Mouse (Mus musculus): ENCODE data around the gene Itpr3. TPM values are rescaled to one million over a fixed set of nuclear protein-coding genes. Genes with fewer than 3 reads are reported as not detected.

Gene Itpr3
- polyA plus RNA-seq, 1 experiment from 2014 or later = 4.3 TPM

DNA sequence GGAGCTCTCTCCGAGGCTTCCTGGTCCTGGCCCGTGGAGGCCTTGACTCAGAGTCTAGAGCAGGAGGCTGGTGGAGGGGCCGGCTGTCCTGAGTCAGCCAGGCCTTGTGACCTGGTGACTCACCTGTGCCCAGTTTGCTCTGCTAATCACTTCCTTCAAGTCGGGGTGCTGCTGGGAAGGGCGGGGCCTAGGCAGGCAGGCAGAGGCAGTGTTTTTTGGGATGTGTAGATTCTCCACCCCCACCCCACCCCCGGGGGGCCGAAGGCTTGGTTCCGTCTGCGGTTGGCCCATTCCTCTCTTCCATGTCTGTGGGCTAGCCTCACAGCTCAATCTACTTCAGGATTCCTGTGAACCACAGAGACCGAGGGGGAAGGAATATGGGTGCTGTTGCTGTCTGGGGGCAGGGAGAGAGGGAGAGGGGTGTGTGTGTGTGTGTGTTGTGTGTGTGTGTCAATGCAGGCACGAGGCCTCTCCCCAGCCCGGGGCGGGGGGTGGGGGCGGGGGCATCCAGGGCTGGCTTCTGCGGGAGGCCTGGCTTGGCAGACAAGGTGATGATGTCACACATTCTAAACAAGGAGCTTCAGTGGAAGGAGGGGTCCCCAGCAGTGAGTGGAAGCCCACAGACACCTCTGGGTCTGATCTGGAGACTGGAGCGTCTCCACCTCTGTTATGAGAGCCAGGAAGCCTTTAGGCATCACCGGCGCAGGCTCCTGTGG, 18.6 kb upstream of the Itpr3 start:
- ATAC-seq (ENCODE audit: insufficient number of reproducible peaks, insufficient read depth, low FRiP score, low TSS enrichment, low read depth) = no peak
- no peak overlapping the region for H3K4me3 ChIP-seq (replicated peaks)
- H3K4me1 ChIP-seq (replicated peaks) = peaks cover 59% of the 10 kb centered on the region
- H3K27me3 ChIP-seq = no peaks in the 10 kb centered on the region; the same call in 1 of the 2 replicates
- H3K36me3 ChIP-seq = no peaks in the 10 kb centered on the region
- H3K4me2 ChIP-seq = no peak overlapping the region; the same call in 1 of the 2 replicates
- H3K27ac ChIP-seq = peak overlapping the region; percentile 67
- no peaks in the 10 kb centered on the region for H3K9me3 ChIP-seq
- WGBS = 31% methylated on average over 17 of the region's 18 CpGs
- H3K9ac ChIP-seq (replicated peaks) = peak overlapping the region; percentile 2; the same call in 1 of the 2 replicates

DNA sequence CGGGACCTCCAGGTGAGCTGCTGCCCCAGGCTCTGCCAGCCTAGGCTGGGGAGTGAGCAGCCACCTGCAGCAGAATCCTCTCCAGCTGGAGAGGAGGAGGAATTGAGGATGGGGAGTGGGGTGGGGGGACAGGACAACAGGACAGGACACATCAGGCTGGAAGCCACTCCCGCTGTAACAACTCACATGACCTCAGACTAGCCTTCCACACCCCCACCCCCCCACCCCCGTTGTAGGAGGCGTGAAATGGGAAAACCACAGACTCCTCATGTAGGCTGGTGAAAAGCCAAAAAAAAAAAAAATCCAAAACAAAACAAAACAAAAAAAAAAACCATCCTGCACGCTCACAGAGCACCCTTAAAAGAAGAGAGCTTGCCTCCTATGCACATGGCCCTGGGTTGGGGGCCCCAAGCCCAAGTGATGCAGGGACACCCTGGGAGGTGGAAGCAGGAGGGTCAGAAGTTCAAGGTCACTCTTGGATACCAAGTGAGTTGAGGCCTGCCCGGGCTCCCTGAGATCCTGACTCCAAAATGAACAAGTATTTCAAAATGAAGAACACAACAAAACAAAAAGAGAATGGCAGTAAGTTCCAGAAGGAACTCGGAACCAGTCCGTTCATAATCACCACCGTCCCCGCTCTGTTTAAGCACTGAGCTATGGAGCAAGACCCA, 17.5 kb upstream of the Itpr3 start:
- peak overlapping the region; percentile 47 for H3K4me2 ChIP-seq
- WGBS = 58% methylated on average over 10 of the region's 10 CpGs

DNA sequence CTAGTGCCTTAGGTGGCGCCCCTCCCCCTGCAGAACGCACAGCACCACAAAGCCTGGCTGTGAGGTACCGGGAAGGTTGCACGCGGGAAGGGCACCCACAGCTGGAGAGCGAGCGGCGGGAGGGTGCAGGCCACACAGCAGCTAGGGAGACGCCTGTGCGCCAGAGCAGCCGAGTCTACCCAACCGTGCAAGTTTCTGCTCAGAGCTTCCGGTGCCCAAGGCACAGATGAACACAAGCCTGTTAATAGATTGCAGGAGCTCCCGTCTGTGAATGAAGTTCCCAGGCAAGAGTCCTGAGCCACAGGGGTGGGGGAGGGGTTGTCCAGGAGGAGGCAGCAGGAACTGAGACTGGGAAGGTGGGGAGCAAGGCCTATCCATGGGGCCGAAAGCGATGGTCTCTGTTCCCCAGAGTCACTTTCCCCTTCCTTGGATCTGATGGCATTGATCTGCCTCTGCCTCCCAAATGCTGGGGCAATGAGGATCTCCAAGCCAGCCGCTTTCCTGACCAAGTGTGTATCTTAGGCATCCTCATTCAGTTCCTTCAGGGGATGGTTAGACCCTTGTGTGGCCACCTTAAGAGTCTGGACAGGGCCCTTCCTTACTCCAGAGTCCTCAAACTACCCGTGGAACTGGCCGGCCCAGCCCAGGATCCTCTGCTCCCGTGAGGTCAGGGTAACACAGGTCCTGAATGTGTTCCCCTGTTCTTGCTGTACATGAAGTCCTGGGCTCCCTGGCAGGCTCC, 16.6 kb upstream of the Itpr3 start:
- H3K27me3 ChIP-seq = no peaks in the 10 kb centered on the region; the same call in 1 of the 2 replicates

More for the DNA sequence above, 17.5 kb upstream of the Itpr3 start:
- Histone ChIP-seq H3K4me1 (replicated peaks) (peaks cover 61% of the 10 kb centered on the region), H3K9ac (replicated peaks) (peak overlapping the region; percentile 47; the same call in 1 of the 2 replicates), H3K9me3 (no peaks in the 10 kb centered on the region), H3K27me3 (no peaks in the 10 kb centered on the region; the same call in 1 of the 2 replicates), H3K4me3 (replicated peaks) (0 out of 2 replicates have a peak overlapping the region, but pooled peaks have one; percentile 11), H3K27ac (peak overlapping the region; percentile 90), H3K36me3 (no peaks in the 10 kb centered on the region)
- no peak for ATAC-seq (ENCODE audit: insufficient number of reproducible peaks, insufficient read depth, low FRiP score, low TSS enrichment, low read depth)

GRCm38 (mm10) chr17:27041046-27041786, 15.9 kb upstream of the Itpr3 start:
- no peak overlapping the region for H3K4me3 ChIP-seq (replicated peaks)
- no peaks in the 10 kb centered on the region for H3K27me3 ChIP-seq
- no peaks in the 10 kb centered on the region for H3K36me3 ChIP-seq
- no peak for ATAC-seq (ENCODE audit: insufficient number of reproducible peaks, insufficient read depth, low FRiP score, low TSS enrichment, low read depth)
- H3K27ac ChIP-seq = peak overlapping the region; percentile 90
- no peak overlapping the region for H3K9ac ChIP-seq (replicated peaks)
- no peaks in the 10 kb centered on the region for H3K9me3 ChIP-seq
- 41% methylated on average over 11 of the region's 13 CpGs for WGBS
- H3K4me2 ChIP-seq = no peak overlapping the region
- H3K4me1 ChIP-seq (replicated peaks) = peaks cover 50% of the 10 kb centered on the region

More for the DNA sequence above, 16.6 kb upstream of the Itpr3 start:
- peak overlapping the region; percentile 47; the same call in 1 of the 2 replicates for H3K9ac ChIP-seq (replicated peaks)
- no peaks in the 10 kb centered on the region for H3K9me3 ChIP-seq
- peaks cover 56% of the 10 kb centered on the region for H3K4me1 ChIP-seq (replicated peaks)
- peak overlapping the region; percentile 90 for H3K27ac ChIP-seq
- WGBS = 7% methylated on average over 20 of the region's 20 CpGs
- H3K36me3 ChIP-seq = no peaks in the 10 kb centered on the region
- H3K4me3 ChIP-seq (replicated peaks) = 0 out of 2 replicates have a peak overlapping the region, but pooled peaks have one; percentile 11
- peak overlapping the region; percentile 47 for H3K4me2 ChIP-seq
- ATAC-seq (ENCODE audit: insufficient number of reproducible peaks, insufficient read depth, low FRiP score, low TSS enrichment, low read depth) = 0 out of 2 replicates have a peak, but pooled peaks have one; percentile 38

GRCm38 (mm10) chr17:27041787-27042055, 15.4 kb upstream of the Itpr3 start:
- H3K9me3 ChIP-seq = no peaks in the 10 kb centered on the region
- H3K27ac ChIP-seq = 0 out of 2 replicates have a peak overlapping the region, but pooled peaks have one; percentile 35

GRCm38 (mm10) chr17:27042840-27043239, 14.3 kb upstream of the Itpr3 start:
- no peak for ATAC-seq (ENCODE audit: insufficient number of reproducible peaks, insufficient read depth, low FRiP score, low TSS enrichment, low read depth)
- no peak overlapping the region for H3K4me2 ChIP-seq
- H3K9me3 ChIP-seq = no peaks in the 10 kb centered on the region
- peak overlapping the region; percentile 50; the same call in 1 of the 2 replicates for H3K27ac ChIP-seq
- H3K4me1 ChIP-seq (replicated peaks) = peaks cover 47% of the 10 kb centered on the region
- H3K4me3 ChIP-seq (replicated peaks) = no peak overlapping the region
- peak overlapping the region; percentile 27; the same call in 1 of the 2 replicates for H3K9ac ChIP-seq (replicated peaks)
- H3K36me3 ChIP-seq = no peaks in the 10 kb centered on the region
- no peaks in the 10 kb centered on the region for H3K27me3 ChIP-seq
- 53% methylated on average over 6 of the region's 6 CpGs for WGBS

More at GRCm38 (mm10) chr17:27041787-27042055, 15.4 kb upstream of the Itpr3 start:
- Histone ChIP-seq H3K27me3 (no peaks in the 10 kb centered on the region), H3K4me3 (replicated peaks) (no peak overlapping the region), H3K4me1 (replicated peaks) (peaks cover 50% of the 10 kb centered on the region), H3K36me3 (no peaks in the 10 kb centered on the region), H3K4me2 (no peak overlapping the region), H3K9ac (replicated peaks) (no peak overlapping the region)
- WGBS = 86% methylated on average over 2 of the region's 2 CpGs
- no peak for ATAC-seq (ENCODE audit: insufficient number of reproducible peaks, insufficient read depth, low FRiP score, low TSS enrichment, low read depth)

- H3K27me3 ChIP-seq = no peaks in the 10 kb centered on the region
- H3K4me1 ChIP-seq (replicated peaks) = peaks cover 25% of the 10 kb centered on the region
- ATAC-seq (ENCODE audit: insufficient number of reproducible peaks, insufficient read depth, low FRiP score, low TSS enrichment, low read depth) = no peak
- H3K9me3 ChIP-seq = no peaks in the 10 kb centered on the region
- WGBS = 85% methylated on average over 6 of the region's 6 CpGs
- H3K4me3 ChIP-seq (replicated peaks) = no peak overlapping the region
- H3K36me3 ChIP-seq = no peaks in the 10 kb centered on the region
- H3K9ac ChIP-seq (replicated peaks) = no peak overlapping the region
- H3K27ac ChIP-seq = no peak overlapping the region
- no peak overlapping the region for H3K4me2 ChIP-seq
Measured at GRCm38 (mm10) chr17:27045164-27045563, 11.9 kb upstream of the Itpr3 start.

- no peaks in the 10 kb centered on the region for H3K9me3 ChIP-seq
- H3K27me3 ChIP-seq = no peaks in the 10 kb centered on the region
- H3K36me3 ChIP-seq = no peaks in the 10 kb centered on the region
- peak overlapping the region; percentile 87 for H3K27ac ChIP-seq
- WGBS = 77% methylated on average over 14 of the region's 14 CpGs
- H3K4me1 ChIP-seq (replicated peaks) = peaks cover 23% of the 10 kb centered on the region
- no peak overlapping the region for H3K4me3 ChIP-seq (replicated peaks)
- no peak for ATAC-seq (ENCODE audit: insufficient number of reproducible peaks, insufficient read depth, low FRiP score, low TSS enrichment, low read depth)
- H3K9ac ChIP-seq (replicated peaks) = no peak overlapping the region
- no peak overlapping the region for H3K4me2 ChIP-seq
Measured at GRCm38 (mm10) chr17:27047762-27048444, 9.2 kb upstream of the Itpr3 start.

DNA sequence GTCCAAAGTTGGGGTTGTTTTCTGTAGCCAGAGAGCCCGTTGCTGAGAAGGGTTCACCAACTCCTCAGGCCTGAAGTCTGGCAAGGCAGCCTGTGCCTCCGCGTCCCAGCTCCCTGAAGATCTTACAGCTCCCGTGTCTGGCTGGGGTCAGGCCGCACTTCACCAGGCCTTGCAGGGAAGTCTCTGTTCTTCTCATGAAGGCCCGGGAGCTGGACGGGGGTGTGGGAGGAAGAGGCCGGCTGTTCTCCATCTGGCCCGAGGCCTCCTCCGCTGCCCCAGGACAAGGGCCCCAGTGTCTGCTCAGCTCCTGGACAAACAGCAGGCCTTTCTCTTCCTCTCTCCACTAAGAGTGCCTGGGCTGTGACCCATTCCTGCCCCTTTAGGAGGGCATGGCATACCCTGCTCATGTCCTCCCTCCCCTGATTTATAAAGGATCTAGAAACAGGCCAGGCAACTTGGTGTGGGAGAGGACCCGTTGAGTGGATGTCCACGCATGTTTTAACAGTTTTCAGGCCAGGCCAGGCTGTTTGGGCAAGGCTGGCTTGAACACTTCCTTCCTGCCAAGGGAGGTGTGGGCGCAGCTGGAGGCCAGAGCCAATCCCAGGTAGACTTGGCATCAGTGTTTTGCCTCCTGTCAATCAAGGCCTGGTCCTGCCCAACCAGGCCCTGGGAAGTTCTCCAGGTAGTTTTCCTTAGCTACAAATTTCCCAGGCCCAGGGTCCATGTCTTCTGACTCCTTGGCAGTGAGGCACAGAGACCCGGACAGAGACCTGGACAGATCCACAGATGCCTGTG, 8.5 kb upstream of the Itpr3 start:
- H3K36me3 ChIP-seq = no peaks in the 10 kb centered on the region
- peak overlapping the region; percentile 87 for H3K27ac ChIP-seq
- H3K9ac ChIP-seq (replicated peaks) = no peak overlapping the region
- no peak overlapping the region for H3K4me3 ChIP-seq (replicated peaks)
- no peaks in the 10 kb centered on the region for H3K9me3 ChIP-seq
- no peaks in the 10 kb centered on the region for H3K27me3 ChIP-seq
- no peak overlapping the region for H3K4me2 ChIP-seq
- 55% methylated on average over 14 of the region's 14 CpGs for WGBS
- peaks cover 15% of the 10 kb centered on the region for H3K4me1 ChIP-seq (replicated peaks)
- ATAC-seq (ENCODE audit: insufficient number of reproducible peaks, insufficient read depth, low FRiP score, low TSS enrichment, low read depth) = no peak

DNA sequence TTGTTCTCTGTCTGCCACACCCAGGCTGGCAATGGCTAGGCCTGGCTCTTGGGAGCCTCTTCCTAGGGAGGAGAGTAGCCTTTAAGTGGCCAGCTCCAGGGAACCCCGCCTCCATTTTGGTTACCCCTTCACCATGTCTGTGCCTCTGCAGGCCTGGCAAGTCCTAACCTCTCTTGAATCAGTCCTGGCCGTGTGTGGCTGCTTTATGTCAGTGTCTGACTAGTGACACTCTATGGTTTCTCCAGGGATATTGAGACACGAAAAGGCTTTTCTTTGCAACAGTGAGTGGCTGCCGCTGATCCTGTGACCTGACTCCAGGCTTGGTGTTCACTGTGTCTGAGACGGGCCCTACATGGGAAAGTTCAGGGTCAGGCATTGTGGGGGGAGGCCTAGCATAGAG, 6.3 kb upstream of the Itpr3 start:
- H3K27me3 ChIP-seq = no peaks in the 10 kb centered on the region
- H3K27ac ChIP-seq = no peak overlapping the region
- no peak overlapping the region for H3K4me2 ChIP-seq
- ATAC-seq (ENCODE audit: insufficient number of reproducible peaks, insufficient read depth, low FRiP score, low TSS enrichment, low read depth) = no peak
- H3K4me3 ChIP-seq (replicated peaks) = no peak overlapping the region
- no peaks in the 10 kb centered on the region for H3K36me3 ChIP-seq
- 59% methylated on average over 5 of the region's 5 CpGs for WGBS
- H3K9ac ChIP-seq (replicated peaks) = no peak overlapping the region
- H3K4me1 ChIP-seq (replicated peaks) = peaks cover 17% of the 10 kb centered on the region
- no peaks in the 10 kb centered on the region for H3K9me3 ChIP-seq
